Mouse (Mus musculus) liver, embryonic 14.5 days (tissue): ENCODE measurements around the gene Tpx2.

Source experiments
- CTCF ChIP-seq: IDR thresholded peaks from 2 replicates; pipeline ENCODE4 v1.5.1; 2016; ENCODE audit warnings: antibody characterized with exemption, low read depth, control low read depth
- EP300 ChIP-seq: IDR thresholded peaks from 2 replicates; pipeline ENCODE4 v1.6.1; 2016; ENCODE audit warnings: antibody characterized with exemption, low read depth

GRCm38 (mm10) chr2:152824438-152825167, 23.2 kb upstream of the Tpx2 start:
- TF ChIP-seq CTCF (no peak), EP300 (peak; percentile 58; the same call in 1 of the 2 replicates)
